Mouse (Mus musculus) neural tube, embryonic 11.5 days (tissue): ENCODE data around the gene Gm28048. TPM values are rescaled to one million over a fixed set of nuclear protein-coding genes. Genes with fewer than 3 reads are reported as not detected.

Source experiments
- ATAC-seq: fragments of 200-750 bp; cut with Nextera tagmentation; 2 replicates; pipeline ENCODE4 v1.8.0; 2017; ENCODE audit warnings: moderate number of reproducible peaks, mild to moderate bottlenecking, moderate TSS enrichment, moderate library complexity; ENCODE audit not compliant: insufficient read depth, low FRiP score, low TSS enrichment
- DNase-seq: peaks from one replicate; pipeline ENCODE4 v3.0.0-alpha.2; 2015; ENCODE audit warnings: low spot score
- H3K27ac ChIP-seq: fragments of 300-500 bp; sonication (generic); 2 replicates; pipeline ENCODE4 v1.5.1; 2014; ENCODE audit warnings: low read depth, mild to moderate bottlenecking, low read length
- H3K27me3 ChIP-seq: fragments of 300-500 bp; sonication (generic); 2 replicates; pipeline ENCODE4 v1.6.1; 2014; ENCODE audit warnings: mild to moderate bottlenecking, low read length, mixed read lengths; ENCODE audit not compliant: control insufficient read depth, insufficient read depth
- H3K36me3 ChIP-seq: fragments of 300-500 bp; sonication (generic); 2 replicates; pipeline ENCODE4 v1.6.1; 2014; ENCODE audit warnings: mild to moderate bottlenecking, low read length, moderate library complexity, mixed read lengths; ENCODE audit not compliant: control insufficient read depth, insufficient read depth
- H3K4me1 ChIP-seq: fragments of 300-500 bp; sonication (generic); 2 replicates; pipeline ENCODE4 v1.6.1; 2014; ENCODE audit warnings: low read length, mixed read lengths; ENCODE audit not compliant: control insufficient read depth, insufficient read depth
- H3K4me2 ChIP-seq: fragments of 300-500 bp; sonication (generic); 2 replicates; pipeline ENCODE4 v1.6.1; 2014; ENCODE audit warnings: low read depth, mild to moderate bottlenecking, moderate library complexity
- H3K4me3 ChIP-seq: fragments of 300-500 bp; sonication (generic); 2 replicates; pipeline ENCODE4 v1.5.1; 2014; ENCODE audit warnings: low read depth, low read length
- H3K9ac ChIP-seq: fragments of 300-500 bp; sonication (generic); 2 replicates; pipeline ENCODE4 v1.6.1; 2014; ENCODE audit warnings: mild to moderate bottlenecking, low read length
- H3K9me3 ChIP-seq: fragments of 300-500 bp; sonication (generic); 2 replicates; pipeline ENCODE4 v1.6.1; 2016; ENCODE audit warnings: low read length; ENCODE audit not compliant: control insufficient read depth
- WGBS: fragments of 180-500 bp; shearing (Covaris S2); extraction: QIAGEN DNeasy Blood & Tissue Kit; methylation state at CpG from one replicate; pipeline ENCODE4 v1.1.7; 2014; 5-methylcytosine and 5-hydroxymethylcytosine counted together
- polyA plus RNA-seq: library from polyadenylated mRNA; unstranded; fragments of >200 nt; fragmentation: Nextera tagmentation; extraction: Ambion mirVana; gene quantifications from 2 replicates; pipeline ENCODE4 v1.2.1, GENCODE M21; 2014

The Gm28048 gene
- polyA plus RNA-seq, 1 experiment from 2014 or later: 5.9 TPM

- DNase-seq: no peak
- Histone ChIP-seq H3K4me1 (peaks cover 10% of the 10 kb centered on the region), H3K36me3 (peaks cover 26% of the 10 kb centered on the region), H3K9me3 (no peaks in the 10 kb centered on the region), H3K9ac (no peak overlapping the region), H3K27ac (no peak overlapping the region), H3K4me3 (no peak overlapping the region), H3K27me3 (no peaks in the 10 kb centered on the region), H3K4me2 (no peak overlapping the region)
- WGBS: 96% methylated on average over 4 of the region's 4 CpGs
- no peak for ATAC-seq
Measured at GRCm38 (mm10) chr11:22995461-22995860, 13.6 kb upstream of the Gm28048 start.

- Histone ChIP-seq H3K4me1 (peaks cover 10% of the 10 kb centered on the region), H3K27ac (no peak overlapping the region), H3K36me3 (peaks cover 17% of the 10 kb centered on the region), H3K27me3 (no peaks in the 10 kb centered on the region), H3K4me2 (no peak overlapping the region), H3K9me3 (no peaks in the 10 kb centered on the region), H3K4me3 (no peak overlapping the region), H3K9ac (no peak overlapping the region)
- no peak for DNase-seq
- ATAC-seq: no peak
- WGBS: 96% methylated on average over 2 of the region's 2 CpGs
Measured at GRCm38 (mm10) chr11:22994271-22994670, 12.4 kb upstream of the Gm28048 start.

GRCm38 (mm10) chr11:22991218-22991835 lies 9.4 kb upstream of the Gm28048 start:
- H3K4me2 ChIP-seq: peak overlapping the region; percentile 93
- 13% methylated on average over 14 of the region's 14 CpGs for WGBS
- no peaks in the 10 kb centered on the region for H3K9me3 ChIP-seq
- no peaks in the 10 kb centered on the region for H3K27me3 ChIP-seq
- H3K4me3 ChIP-seq: peak overlapping the region; percentile 93
- H3K36me3 ChIP-seq: peaks cover 7% of the 10 kb centered on the region
- peaks cover 10% of the 10 kb centered on the region for H3K4me1 ChIP-seq
- H3K9ac ChIP-seq: peak overlapping the region; percentile 94
- no peak for DNase-seq
- H3K27ac ChIP-seq: no peak overlapping the region
- ATAC-seq: no peak

GRCm38 (mm10) chr11:22990393-22991126 lies 8.7 kb upstream of the Gm28048 start, which contains the start of gene Cct4:
Gene Cct4, plus strand, starts transcription at chr11:22990519.
- peak within 1 kb of the TSS; percentile 90 for H3K27ac ChIP-seq
- H3K9ac ChIP-seq: peak within 1 kb of the TSS; percentile 94
- under 1% methylated on average over 66 of the region's 66 CpGs for WGBS
- peaks cover 10% of the 10 kb centered on the region for H3K4me1 ChIP-seq
- no peaks in the 10 kb centered on the region for H3K27me3 ChIP-seq
- peaks cover 7% of the 10 kb centered on the region for H3K36me3 ChIP-seq
- ATAC-seq (peak; percentile 98), DNase-seq (peak; percentile 94)
- H3K9me3 ChIP-seq: no peaks in the 10 kb centered on the region
- H3K4me2 ChIP-seq: peak within 1 kb of the TSS; percentile 93
- H3K4me3 ChIP-seq: peak within 1 kb of the TSS; percentile 93

GRCm38 (mm10) chr11:22989786-22990185 lies 7.9 kb upstream of the Gm28048 start:
- Histone ChIP-seq H3K36me3 (peaks cover 3% of the 10 kb centered on the region; the same call in 1 of the 2 replicates), H3K4me1 (peaks cover 10% of the 10 kb centered on the region), H3K27me3 (no peaks in the 10 kb centered on the region), H3K4me2 (peak overlapping the region; percentile 93), H3K4me3 (peak overlapping the region; percentile 93), H3K27ac (peak overlapping the region; percentile 90), H3K9ac (peak overlapping the region; percentile 94), H3K9me3 (no peaks in the 10 kb centered on the region)
- peak; percentile 10; the same call in 1 of the 2 replicates for ATAC-seq
- DNase-seq: no peak
- 58% methylated on average over 1 of the region's 1 CpGs for WGBS

DNA sequence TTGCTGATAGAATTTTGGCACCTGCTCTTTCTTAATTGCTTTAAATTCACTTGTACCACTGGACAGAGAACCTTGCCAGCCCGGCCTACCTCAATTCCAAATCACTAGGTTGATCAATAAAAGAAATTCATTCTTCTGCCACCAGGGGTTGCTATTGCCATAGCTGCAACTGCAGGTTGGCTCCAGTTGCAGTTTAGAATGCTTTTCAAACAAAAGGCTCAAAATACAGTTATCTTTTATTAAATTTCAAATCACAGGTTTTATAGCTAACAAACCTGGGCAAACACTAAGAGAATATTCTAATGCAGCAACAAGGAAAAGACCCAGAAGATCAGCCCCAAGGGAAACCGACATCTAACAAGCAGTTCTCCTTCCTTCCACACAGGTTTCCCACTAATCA lies 5.5 kb upstream of the Gm28048 start:
- Histone ChIP-seq H3K4me1 (peaks cover 10% of the 10 kb centered on the region), H3K27ac (no peak overlapping the region), H3K4me3 (no peak overlapping the region), H3K9ac (no peak overlapping the region), H3K4me2 (no peak overlapping the region), H3K27me3 (no peaks in the 10 kb centered on the region), H3K36me3 (no peaks in the 10 kb centered on the region), H3K9me3 (no peaks in the 10 kb centered on the region)
- WGBS: 55% methylated on average over 2 of the region's 2 CpGs
- peak; percentile 40 for DNase-seq
- no peak for ATAC-seq

GRCm38 (mm10) chr11:22985510-22985909 lies 3.6 kb upstream of the Gm28048 start:
- peaks cover 6% of the 10 kb centered on the region for H3K4me1 ChIP-seq
- no peak overlapping the region for H3K27ac ChIP-seq
- H3K4me3 ChIP-seq: no peak overlapping the region
- H3K9ac ChIP-seq: no peak overlapping the region
- H3K4me2 ChIP-seq: no peak overlapping the region
- no peak for DNase-seq
- H3K27me3 ChIP-seq: no peaks in the 10 kb centered on the region
- no peak for ATAC-seq
- H3K36me3 ChIP-seq: no peaks in the 10 kb centered on the region
- H3K9me3 ChIP-seq: no peaks in the 10 kb centered on the region
- 86% methylated on average over 3 of the region's 3 CpGs for WGBS

DNA sequence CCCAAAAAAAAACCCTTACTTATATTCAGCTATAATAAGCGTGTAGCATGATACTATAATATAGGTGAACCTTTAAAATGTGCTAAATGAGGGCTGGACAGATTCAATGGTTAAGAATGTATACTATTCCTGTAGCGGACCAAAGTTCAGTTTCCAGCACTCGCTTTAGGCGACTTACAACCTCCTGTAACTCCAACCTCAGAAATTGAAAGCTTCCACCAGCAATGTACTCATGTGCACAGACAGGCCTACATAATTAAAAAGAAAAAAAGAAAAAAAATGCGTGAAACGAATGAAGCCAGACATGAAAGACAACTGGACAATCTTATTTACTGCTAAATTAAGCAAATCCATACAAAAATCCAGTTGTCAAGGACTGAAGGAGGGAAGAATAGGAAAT lies 956 bp upstream of the Gm28048 start:
- H3K4me3 ChIP-seq: no peak overlapping the region

DNA sequence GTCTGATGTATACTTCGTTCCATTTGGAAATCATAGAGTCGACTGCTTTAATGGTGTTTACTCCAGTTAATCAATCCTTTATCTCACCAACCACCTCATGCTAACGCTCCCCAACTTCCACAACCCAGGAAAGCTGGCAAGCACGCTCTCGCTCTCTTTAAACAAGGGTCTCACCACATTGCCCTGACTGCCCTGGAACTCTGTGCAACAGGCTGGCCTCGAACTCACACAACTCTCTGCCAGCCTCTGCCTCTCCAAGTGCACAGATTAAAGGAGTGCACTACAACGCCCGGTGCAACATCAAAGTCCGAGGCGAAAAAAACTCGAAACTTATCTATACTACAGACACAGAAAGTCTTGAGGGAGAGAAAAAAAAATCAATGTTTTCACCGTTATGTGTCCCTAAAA lies 343 bp downstream of the Gm28048 start:
- peak overlapping the region; percentile 80 for H3K9ac ChIP-seq
- no peaks in the 10 kb centered on the region for H3K27me3 ChIP-seq
- peak overlapping the region; percentile 88 for H3K4me2 ChIP-seq
- peaks cover 6% of the 10 kb centered on the region for H3K4me1 ChIP-seq
- no peaks in the 10 kb centered on the region for H3K36me3 ChIP-seq
- DNase-seq (no peak), ATAC-seq (peak; percentile 50)
- peak overlapping the region; percentile 67 for H3K4me3 ChIP-seq
- 3% methylated on average over 12 of the region's 12 CpGs for WGBS
- H3K27ac ChIP-seq: peak overlapping the region; percentile 84
- H3K9me3 ChIP-seq: no peaks in the 10 kb centered on the region

More for the DNA sequence above, 956 bp upstream of the Gm28048 start:
- ATAC-seq (no peak), DNase-seq (no peak)
- Histone ChIP-seq H3K4me1 (peaks cover 6% of the 10 kb centered on the region), H3K27me3 (no peaks in the 10 kb centered on the region), H3K36me3 (no peaks in the 10 kb centered on the region), H3K9ac (no peak overlapping the region), H3K27ac (no peak overlapping the region), H3K9me3 (no peaks in the 10 kb centered on the region), H3K4me2 (no peak overlapping the region; the same call in 1 of the 2 replicates)
- 77% methylated on average over 6 of the region's 6 CpGs for WGBS
